Mouse (Mus musculus): ENCODE data around the gene Oxtr.

Oxtr gene

GRCm38 (mm10) chr6:112489910-112490559, at the start of gene Oxtr:
Gene Oxtr (minus strand): TSS chr6:112489943.
- no peak for DNase-seq (ENCODE audit: low read depth, low spot score)

- no peak for DNase-seq (ENCODE audit: low read depth, low spot score)
Observed at GRCm38 (mm10) chr6:112525434-112525833, 35.7 kb upstream of the Oxtr start.

DNA sequence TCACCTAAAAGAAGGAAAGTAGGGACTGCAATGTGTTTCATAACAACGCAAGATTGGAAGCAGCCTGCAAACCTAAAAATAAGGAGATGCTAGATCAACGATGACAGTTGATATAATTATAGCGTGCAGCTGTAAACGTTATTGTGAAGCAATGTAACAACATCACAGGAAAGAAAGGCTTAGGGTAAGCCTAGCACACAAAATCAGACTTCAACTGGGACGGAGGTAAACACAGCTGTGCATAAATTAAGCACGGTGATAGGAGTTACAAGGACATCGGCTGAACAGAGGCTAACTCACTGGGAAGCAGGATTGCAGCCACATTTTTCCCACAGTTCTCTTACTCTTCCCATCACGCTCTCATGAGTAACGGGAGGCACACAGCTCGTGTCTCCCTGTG, 34.7 kb upstream of the Oxtr start:
- no peak for DNase-seq (ENCODE audit: low read depth, low spot score)

DNA sequence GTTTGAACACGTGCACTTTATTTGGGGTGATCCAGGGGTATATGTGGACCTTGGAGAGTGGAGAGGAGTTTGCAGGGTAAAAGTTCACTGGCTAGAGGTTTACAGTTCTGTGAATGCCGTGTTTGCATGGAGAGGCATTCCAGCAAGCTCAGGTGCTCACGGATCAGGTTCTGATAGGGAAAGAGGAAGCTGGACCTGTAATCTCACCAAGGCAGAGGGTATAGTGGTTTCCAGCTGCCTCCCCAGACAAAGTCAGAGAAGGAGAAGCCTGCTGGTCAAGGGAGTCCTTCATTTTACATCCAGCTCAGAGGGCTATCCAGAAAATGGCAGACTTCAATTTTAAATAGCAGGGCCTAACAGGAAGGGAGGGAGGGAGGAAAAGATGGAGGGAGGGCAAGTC, 28.2 kb upstream of the Oxtr start:
- DNase-seq (ENCODE audit: low read depth, low spot score) = no peak

DNA sequence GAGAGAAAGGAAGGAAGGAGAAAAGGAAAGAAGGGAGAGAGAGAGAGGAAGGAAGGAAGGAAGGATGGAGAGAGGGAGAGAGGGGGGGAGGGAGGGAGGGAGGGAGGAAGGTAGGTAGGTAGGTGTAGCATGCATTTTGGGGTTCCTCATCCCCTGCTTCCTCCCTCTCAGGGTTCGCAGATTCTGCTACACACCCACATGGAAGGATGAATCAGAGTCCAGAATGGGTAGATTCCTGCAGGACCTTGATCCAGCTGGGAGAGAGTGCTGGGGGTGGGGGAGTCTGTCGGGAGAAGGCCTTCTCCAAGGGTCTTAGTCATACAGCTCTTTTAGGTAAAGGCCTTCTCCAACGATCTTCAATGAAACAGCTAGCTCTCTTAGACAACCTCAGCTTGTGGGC, 27.8 kb upstream of the Oxtr start:
- no peak for DNase-seq (ENCODE audit: low read depth, low spot score)

DNA sequence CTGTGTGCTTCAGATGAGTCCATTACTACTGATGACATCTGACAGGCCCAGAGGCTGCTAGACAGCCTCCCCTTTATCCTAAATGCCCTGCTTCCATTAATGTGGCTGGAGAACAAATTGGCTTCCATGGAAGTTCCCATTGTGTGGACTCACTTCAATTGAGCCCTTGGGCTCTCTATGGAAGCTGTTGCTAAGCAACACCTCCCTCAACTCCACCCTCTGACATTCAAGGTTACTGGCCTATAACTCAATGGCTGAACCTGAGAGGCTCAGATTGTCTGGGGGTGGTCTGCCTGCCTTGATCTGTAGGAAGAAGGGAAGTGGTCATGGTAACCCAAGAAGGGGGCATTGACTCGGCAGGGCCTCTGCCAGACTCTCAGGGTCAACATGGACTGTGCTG, 26.8 kb upstream of the Oxtr start:
- no peak for DNase-seq (ENCODE audit: low read depth, low spot score)

- no peak for DNase-seq (ENCODE audit: low read depth, low spot score)
Observed at GRCm38 (mm10) chr6:112514591-112514990, 24.8 kb upstream of the Oxtr start.

- DNase-seq (ENCODE audit: low read depth, low spot score) = no peak
Observed at GRCm38 (mm10) chr6:112510346-112510745, 20.6 kb upstream of the Oxtr start.

DNA sequence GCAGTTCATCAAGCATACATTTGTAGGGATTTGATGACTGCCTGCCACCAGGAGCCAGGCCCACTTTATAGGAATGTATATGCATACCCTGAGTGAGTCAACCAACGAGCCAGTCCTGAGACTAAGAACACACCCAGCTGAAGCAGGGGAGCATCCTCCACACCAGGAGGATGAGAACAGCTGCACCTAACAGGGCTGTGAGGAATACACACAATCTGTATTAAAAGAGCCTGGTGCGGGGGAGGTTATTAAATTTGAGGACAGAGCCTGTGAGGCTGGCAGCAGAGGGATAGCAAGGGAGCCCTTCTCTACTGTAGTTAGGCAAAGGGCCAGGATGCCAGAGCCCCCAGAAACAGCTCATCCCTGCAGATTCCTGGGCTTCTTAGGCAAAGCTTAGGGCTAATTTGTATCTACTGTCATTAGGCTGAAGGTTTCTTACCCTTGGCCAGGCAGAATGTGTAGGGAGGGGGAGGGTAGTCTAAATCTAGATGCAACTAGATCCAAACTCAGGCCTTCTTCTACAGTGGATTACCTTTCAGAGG, 19.9 kb upstream of the Oxtr start:
- DNase-seq (ENCODE audit: low read depth, low spot score) = no peak

DNA sequence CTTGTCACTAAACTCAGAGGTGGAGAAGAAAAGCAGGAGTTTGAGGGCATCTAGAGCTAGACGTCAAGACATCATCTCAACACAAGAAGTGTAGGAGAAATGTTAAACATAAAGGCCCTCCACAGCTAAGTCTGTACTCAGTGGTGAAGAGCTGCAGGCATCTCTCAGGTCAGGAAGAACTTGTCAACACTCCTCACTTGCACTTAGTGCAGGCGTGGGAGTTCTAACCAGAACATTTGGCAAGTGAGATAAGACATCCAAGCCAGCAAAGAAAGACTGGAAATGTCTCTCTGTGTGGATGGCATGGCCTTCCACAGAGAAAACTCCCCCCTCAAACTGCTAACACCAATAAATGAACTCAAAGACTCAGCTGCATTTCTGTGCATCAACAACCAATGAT, 17.9 kb upstream of the Oxtr start:
- no peak for DNase-seq (ENCODE audit: low read depth, low spot score)

DNA sequence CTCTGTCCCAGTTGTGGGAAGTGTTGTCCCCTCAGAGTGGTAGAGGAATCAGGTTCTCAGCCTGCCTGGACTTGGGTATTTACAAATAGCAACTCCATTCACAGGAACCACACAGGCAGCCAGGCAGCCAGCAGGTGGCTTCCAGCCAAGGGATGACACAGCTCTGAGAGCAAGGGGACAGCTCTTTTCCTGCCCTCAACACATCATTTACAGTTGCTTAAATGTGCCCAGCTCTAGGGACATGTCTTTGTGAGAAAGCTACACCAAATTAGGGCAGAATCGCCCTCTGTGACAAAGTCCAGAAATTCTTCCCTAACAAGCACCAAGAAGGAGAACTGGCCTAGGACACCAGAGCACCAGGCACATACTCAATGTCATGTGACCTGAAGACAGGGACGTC, 11.4 kb upstream of the Oxtr start:
- DNase-seq (ENCODE audit: low read depth, low spot score) = no peak

DNA sequence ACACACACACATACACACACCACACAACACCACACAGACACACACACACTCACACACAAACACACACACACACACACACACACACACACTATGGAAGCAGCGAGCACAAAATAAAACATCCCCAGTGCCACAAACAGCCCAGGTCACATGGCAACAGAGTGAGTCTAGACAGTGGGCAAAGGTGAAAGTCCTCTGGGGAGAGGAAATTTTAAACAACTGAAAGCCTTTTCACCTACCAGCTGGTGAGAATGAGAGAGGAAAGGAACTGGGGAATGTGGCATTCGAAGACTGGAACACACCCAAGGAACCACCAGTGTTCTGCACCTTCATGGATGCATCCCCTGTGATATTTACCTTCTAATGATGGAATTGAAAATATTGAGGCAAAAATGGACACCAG, 9.7 kb upstream of the Oxtr start:
- no peak for DNase-seq (ENCODE audit: low read depth, low spot score)

GRCm38 (mm10) chr6:112498716-112499115, 9.0 kb upstream of the Oxtr start:
- no peak for DNase-seq (ENCODE audit: low read depth, low spot score)

- DNase-seq (ENCODE audit: low read depth, low spot score) = no peak
Observed at GRCm38 (mm10) chr6:112497456-112497855, 7.7 kb upstream of the Oxtr start.

- no peak for DNase-seq (ENCODE audit: low read depth, low spot score)
Observed at GRCm38 (mm10) chr6:112496291-112497060, 6.7 kb upstream of the Oxtr start.

- DNase-seq (ENCODE audit: low read depth, low spot score) = no peak
Observed at GRCm38 (mm10) chr6:112495219-112495618, 5.5 kb upstream of the Oxtr start.

DNA sequence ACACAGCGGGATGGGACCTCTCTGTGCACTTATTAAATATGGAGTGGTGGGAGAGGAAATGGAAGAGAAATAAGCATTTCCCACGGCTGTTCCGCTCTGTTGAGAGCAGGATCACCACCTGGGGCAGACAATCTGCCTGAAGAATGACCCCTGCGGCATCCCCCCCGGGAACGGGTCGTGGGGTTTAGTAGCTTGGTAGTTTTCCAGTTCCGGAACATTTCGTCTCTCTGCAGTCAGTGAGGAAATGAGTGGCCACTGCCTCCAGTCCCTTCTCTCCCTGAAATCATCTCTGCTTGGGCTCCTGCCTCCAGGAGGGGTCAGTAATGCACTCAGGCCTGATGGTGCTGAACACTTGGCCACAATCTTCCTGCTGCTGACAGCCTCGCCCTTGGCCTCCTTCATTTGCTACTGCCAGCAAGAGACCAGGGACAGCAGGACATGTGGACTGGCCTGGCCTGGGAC, 4.9 kb upstream of the Oxtr start:
- DNase-seq (ENCODE audit: low read depth, low spot score) = no peak

DNA sequence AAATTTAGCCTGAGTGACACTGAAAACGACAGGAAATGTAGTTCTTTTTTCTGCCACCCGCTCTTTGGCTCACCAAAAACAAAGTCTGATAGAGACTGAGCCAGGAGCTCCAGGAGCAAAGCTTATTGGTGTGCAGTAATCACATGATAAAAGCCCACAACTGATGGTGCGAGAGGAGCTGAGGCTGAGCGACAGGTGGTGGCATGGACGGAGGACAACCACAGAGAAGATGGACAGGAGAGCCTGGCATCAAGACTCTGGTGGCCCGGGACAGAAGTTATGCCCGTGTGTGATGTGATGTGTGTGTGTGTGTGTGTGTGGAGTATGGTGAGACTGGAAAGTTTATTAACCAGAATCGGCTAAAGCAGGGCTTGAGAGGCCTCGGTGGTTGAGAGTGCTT, 3.6 kb upstream of the Oxtr start:
- DNase-seq (ENCODE audit: low read depth, low spot score) = no peak

DNA sequence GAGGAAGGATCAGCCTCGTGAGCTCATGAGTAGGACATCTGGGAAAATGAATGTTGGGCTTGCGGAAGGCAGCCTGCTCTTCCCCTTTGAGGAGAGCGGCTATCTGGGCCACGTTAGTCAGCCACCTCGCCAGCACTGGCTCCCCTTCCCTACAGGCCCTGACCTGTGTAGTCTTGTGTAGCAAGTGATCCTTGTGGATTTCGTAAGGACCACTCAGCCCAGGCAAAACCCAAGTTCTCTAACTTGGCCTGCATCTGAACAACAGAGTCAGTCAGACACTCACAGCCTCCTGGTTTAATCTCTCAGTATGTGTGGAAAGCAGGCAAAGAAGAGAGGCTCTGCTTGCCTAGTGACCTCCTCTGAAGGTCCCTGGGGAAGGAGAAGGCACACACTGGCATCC, 2.9 kb upstream of the Oxtr start:
- no peak for DNase-seq (ENCODE audit: low read depth, low spot score)

GRCm38 (mm10) chr6:112491521-112491920, 1.8 kb upstream of the Oxtr start:
- DNase-seq (ENCODE audit: low read depth, low spot score) = no peak

GRCm38 (mm10) chr6:112490625-112491242, 991 bp upstream of the Oxtr start:
- DNase-seq (ENCODE audit: low read depth, low spot score) = peak; percentile 21

GRCm38 (mm10) chr6:112489181-112489909, 398 bp downstream of the Oxtr start:
- no peak for DNase-seq (ENCODE audit: low read depth, low spot score)
